Mouse (Mus musculus) cerebellum, postnatal 36 days (tissue): ENCODE measurements around the gene Foxn3.

Experiments used
- DNase-seq, 2 experiments: peaks; one replicate each; pipeline ENCODE4 v3.0.0; 2021 to 2022; ENCODE audit warnings: mixed read lengths in 2 of 2

The Foxn3 gene

DNA sequence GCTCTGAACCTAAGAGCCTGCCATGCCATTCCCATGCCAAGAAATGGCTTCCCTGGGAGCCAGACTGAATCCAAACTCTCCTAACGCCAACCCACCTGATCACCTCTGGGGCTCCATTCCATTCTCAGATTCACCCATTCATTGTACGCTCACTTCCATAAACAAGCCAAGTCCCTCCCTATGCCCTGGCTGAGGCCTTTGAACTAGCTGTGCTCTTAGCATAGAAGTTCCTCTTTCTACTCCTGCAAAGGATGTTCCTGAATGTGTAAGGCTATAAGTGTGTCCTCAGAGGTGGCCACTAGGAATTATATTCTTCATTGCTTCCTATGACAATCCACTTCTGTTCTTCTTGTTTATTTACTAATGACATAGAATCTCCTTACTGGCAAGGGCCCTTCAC, 40.5 kb downstream of the Foxn3 start:
- no peak for DNase-seq

DNA sequence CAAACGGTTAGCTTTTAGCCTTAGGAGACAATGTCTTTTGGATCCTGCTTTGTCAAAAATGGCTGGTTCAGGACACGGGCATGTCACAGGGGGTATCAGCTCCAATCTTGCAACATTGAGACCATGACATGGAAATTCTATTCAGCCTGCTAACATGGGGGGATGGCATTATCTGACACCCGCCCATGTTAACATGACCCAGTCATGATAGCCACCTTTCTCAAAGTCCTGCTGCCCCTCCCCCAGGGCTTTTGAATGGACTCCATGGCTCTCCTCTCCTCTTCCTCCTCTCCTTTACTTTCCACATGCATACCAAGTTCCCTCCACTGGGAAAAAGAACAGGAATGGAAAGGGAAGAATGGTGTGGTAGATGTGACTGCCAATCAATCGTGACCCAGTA, 43.5 kb downstream of the Foxn3 start:
- DNase-seq, result no peak

GRCm38 (mm10) chr12:99519191-99519614, 44.2 kb downstream of the Foxn3 start:
- DNase-seq, result peak; percentile 47 to 54

- no peak for DNase-seq
Measured at GRCm38 (mm10) chr12:99518640-99519039, 44.7 kb downstream of the Foxn3 start.

DNA sequence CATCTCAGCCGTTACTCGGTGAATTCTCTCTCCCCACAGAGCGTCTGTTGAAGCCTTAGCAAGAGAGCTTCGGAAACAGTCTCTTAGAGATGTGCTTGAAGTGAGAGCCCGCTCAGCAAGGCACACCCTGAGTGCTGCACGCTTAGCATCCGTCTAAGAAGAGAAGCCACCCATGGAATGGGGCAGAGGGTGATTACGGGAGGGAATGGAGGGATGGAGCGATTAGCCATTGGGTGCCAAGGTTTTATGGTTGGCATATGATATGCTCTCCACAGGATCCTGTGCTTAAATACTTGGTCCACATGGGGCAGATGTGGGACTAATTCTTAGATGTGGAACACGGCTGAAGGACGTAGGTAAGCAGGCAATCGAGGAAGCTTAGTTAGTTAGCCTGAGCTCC, 45.3 kb downstream of the Foxn3 start:
- DNase-seq, result no peak

DNA sequence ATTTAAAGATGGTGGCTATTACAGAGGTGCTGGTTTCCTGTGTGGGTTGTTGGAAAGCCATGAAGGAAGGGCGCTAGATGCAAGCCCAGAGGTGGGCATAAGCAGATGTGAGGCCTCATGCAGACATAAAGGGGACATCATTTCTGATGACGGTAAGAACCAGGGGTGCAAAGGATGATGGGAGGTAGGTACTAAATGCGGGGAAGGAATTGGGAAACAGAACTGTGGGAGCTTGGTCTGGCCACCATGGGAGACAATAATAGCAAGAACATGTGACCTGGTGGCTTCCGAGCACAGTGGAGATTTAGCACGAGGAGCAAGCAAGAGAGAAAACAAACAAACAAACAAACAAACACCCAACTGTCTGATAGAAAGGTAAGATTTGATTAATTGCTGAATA, 46.1 kb downstream of the Foxn3 start:
- DNase-seq, result no peak

- no peak for DNase-seq
Measured at GRCm38 (mm10) chr12:99515481-99515880, 47.9 kb downstream of the Foxn3 start.

DNA sequence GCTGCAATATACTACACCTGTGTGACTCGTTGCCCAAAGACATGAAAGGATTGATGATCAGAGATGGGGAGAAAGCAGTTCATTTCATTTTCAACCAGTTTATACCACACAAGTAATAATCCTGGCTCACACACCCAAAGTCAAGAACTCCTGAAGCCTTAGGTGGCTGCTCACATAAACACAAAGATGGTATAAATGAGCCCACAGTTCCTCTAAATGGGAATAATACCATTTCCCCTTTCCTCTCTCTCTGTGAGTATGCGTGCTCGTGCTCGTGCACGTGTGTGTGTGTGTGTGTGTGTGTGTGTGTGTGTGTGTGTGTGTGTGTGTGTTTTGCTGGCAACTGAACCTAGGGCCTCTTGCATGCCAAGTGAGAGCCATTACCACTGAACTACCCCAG, 51.7 kb downstream of the Foxn3 start:
- DNase-seq, result no peak

DNA sequence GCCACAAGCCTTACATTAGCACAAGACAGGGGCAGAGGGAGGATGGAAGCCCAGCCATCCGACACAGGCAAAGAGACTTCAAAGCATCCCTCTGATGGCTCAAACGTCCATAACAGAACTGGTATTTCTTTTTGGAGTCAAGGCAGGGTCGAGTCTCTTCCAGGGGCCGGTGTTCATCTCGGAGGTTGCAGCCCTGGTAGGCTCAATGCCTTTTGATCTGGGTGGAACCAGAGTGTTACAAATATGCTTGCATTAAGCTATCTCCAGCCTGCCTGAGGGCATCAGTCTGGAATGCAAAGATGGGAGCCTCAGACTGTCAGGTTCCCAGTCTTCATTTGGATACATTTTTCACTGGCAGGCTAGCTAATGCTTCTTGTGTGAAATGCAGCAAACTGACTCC, 52.6 kb downstream of the Foxn3 start:
- DNase-seq, result no peak

DNA sequence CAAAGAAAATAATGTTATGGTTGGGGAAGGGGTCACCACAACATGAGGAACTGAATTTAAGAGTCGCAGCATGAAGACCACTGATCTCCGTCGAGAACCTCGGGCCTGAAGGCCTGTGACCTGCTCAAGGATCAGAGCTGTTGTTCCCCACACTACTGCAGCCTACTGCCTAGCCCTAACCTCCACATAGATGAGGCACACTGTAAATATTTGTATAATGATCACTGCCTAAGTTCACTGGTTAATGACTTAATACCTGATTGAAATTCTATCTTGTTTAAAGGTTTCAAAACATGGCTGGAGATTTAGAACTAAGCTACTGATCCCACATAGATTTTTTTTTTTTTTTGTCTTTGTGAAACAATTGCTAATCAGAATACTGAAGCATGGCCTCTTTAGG, 61.2 kb downstream of the Foxn3 start:
- no peak for DNase-seq

DNA sequence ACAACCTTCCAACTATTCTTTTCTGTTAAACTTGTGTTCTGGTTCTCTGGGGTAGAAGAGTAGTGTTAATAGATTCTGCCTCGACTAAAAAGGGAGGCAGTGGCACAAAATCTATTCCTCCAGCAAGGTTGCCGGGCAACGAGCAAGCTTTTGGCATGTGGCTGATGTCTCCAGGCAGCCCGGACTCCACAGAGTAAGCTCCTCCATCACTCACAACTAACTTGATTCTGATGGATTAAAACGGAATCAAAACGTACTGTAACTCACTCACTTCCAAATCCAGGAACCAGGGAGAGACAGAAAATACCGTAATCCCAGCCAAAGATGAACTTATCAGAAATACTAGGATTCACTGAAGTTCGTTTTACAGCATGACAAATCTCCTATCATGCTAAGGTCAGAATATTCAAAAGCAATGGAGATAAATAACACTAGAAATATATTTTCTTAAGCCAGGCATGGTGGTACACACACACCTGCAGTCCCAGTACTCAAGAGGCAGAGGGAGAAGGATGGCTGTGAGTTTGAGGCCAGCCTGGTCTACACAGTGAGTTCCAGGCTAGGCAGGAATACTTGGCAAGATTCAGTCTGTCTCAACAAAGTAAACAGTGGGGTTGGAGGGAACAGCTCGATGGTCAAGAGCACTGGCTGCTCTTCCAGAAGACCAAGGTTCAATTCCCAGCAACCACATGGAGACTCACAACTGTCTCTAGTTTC, 64.2 kb downstream of the Foxn3 start:
- DNase-seq, result no peak

DNA sequence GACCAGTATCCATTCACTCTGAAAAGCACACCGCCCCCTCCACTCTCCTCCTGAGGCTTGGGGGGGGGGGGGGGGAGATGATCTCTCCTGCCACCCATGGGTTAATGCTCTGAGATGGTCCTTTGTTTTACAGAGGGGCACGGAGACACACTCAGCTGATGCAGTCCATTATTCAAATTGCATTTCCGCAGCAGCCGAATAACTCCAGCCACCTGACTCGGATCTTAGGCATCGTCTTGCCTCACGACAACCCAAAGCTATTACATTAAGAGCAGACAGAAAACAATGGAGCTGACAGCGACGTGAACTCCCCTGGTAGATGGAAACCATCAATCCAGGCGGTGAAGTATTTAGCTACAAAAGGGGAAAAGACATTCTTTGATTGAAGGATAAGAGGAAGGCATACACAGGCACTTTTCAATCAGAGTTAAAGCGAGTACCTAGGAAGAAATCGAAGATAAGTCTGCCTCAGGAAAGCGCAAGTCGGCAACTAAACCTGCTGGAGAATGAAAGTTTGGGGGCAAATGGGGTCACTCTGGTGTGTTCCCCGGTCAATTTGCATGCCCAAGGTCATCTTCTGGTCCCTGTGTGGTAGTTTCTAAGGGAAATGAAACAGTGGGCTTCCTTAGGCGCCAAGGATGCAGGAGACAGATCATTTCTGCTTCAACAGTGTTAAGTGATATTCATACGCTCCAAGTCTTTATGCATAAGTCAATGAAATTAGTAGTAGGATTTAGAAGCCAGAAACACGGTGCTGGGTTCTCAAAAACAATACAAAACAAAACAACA, 65.0 kb downstream of the Foxn3 start:
- DNase-seq, result no peak

- no peak for DNase-seq
Measured at GRCm38 (mm10) chr12:99496945-99497344, 66.4 kb downstream of the Foxn3 start.

DNA sequence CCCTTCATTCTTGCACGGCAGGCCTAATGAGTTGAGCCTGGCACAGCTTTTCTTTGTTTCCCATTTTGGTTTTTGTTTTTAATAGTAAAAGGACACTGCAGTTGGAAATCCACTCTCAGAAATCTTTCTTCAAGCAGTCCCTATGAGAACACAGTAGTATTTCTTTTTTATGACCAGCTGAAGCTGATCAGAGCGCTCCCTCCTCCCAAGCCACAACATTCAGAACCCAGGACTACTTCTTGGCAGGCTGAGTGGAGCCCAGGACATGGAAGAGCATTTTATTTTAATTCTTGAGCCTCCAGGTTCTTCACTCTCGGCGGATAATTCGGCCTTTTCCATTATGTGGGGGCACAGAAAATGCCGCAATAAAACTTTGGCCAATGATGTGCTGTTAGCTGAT, 73.2 kb downstream of the Foxn3 start:
- no peak for DNase-seq

DNA sequence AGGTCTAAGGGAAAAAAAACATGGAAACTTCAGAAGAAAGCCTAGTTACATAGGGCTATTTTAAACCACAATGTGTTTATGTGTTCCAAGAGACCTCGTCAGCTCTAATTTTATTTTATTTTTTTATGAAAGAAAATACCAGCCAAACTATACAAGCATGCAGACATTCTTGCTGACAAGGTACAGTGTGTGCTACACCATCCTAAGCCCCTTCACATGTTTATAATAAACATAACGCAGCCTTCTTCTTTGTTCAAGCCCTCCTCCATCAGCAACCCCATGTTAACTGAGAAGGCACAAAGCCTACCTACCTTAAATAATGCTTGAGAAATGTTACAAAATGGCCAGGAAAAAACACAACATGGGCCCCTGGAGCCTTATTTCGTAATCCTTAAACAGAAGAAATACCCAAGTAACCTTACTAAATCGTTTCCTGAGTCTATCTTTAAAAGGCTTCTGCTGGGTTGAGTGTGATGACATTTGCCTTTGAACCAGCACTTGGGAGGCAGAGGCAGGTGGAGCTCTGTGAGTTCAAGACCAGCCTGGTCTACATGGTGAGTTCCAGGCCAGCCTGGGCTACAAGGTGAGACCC, 74.3 kb downstream of the Foxn3 start:
- no peak for DNase-seq

DNA sequence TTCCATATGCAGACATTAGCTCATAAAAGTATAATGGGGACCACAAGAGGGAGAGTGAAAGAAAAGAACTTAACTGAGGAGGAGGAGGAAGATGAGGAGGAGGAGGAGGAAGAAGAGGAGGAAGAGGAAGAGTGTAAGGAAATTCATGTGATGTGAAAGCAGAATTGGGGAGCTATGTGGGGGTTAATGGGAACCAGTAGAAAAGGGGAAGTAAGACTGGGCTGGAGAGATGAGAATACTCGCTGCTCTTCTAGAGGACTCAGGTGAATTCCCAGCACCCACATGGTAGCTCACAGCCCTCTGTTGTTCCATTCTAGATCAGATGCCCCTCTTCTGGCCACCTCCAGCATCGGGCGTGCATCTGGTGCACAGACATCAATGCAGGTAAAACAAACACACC, 83.0 kb downstream of the Foxn3 start:
- DNase-seq, result no peak

DNA sequence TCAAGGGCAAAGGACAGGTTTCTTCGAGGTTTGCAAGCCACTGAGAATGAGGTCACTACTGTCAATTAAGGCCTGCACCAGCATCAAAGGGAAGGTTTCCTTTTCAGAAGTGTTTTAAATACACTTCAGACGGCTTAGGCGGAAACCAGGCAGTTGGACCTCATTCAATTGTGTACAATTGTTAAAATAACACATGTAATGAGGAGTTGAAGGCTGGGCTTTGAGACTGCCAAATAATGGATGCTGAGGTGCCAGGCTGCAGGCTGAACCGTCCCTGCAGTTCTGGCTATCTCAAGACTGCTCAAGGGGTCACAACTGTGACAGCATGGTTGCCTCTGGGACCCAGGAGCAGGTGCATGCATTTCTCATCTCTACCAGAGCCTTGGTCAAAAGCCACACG, 89.2 kb downstream of the Foxn3 start:
- DNase-seq, result no peak

- no peak for DNase-seq
Measured at GRCm38 (mm10) chr12:99473406-99474133, 89.8 kb downstream of the Foxn3 start.

DNA sequence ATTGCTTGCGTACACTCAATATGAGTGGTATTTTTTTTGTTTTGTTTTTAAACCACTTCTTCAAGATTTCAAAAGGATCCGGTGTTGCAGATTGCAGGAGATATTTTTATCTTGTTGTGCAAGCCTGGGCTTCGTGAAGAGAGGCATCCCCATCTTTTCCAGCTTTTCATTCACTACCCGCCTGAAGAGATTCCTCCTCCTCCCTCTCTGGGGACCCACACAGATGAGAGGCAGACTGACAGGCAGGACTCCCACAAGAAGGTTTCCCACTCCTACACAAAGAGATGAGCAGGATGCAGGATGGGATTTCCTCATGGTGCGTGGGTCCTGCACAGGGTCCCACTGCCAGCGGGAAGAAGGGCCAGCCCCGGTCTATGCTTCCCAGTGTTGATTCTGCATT, 92.0 kb downstream of the Foxn3 start:
- no peak for DNase-seq

DNA sequence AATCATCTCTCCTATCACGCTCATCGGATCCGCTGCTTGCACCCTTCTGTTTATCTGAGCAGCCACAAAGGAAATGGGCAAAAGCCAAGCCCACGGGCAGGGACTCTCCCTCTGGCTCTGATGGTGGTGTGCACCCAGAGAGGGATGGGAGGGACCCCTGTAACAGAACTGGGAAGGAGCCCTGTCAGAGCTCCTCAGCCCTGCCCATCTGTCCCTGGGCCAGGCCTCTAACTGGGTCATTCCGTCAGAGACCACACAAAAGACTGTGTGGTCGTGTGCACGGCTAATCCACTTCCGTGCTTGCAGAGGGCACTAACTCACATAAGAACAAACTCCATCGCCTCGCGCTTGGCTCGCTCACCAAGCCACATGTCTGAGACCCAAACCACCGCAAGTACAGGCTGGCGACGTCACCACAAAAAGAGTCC, 95.5 kb downstream of the Foxn3 start:
- DNase-seq, result peak; percentile 27 to 35

DNA sequence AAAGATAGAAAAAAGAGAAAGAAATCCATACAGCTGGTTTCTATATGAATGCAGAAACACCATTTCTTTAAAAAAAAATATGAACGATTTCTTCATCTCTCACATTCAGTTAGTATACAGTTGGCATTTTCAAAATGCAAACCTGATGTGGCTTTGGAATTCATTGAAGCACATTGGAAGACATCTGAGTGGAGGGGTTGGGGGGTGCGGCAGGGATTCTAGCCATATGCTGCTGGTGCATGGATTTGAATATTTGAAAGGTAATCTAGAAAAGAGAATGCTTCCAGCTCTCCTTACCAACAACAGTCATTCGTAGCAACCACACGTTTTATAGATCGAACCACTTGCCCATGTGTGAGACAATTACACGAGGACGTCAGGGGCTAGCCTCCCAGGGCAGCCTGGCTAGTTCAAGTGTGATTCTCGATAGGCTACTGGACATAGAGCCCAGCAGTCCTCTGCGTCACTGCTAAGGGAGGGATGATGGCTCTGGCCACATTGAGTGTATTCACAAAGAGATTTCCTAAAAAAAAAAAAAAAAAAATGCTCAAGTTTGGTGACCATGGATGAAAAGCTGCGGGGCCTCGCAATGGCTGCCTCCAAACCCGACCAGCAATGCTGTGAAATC, 96.0 kb downstream of the Foxn3 start:
- no peak for DNase-seq

GRCm38 (mm10) chr12:99466426-99466825, 97.0 kb downstream of the Foxn3 start:
- DNase-seq, result no peak

DNA sequence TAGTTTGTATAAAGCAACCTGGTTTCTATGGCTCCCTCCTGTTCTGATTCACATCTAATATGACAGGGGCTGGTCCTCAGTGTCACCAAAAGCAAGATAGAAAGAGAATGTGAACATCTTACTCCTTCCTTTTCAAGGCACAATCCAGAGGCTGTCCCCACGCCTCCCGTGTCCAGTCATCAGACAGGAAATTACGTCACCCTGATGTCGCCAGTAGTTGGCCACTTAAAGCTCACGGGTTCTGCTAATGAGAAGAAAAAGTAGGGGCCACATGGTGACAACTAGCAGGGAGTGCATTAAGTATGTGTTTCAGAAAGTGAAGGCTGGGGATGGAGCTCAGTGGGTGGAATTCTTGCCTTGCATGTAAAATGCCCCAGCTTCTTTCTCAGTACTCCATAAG, 99.1 kb downstream of the Foxn3 start:
- DNase-seq, result no peak
